Mouse (Mus musculus): ENCODE results near the gene Vegfb.

Gene Vegfb

GRCm38 (mm10) chr19:6970460-6971085 is 16.9 kb downstream of the Vegfb start:
- DNase-seq = no peak

GRCm38 (mm10) chr19:6969665-6970381 is 17.6 kb downstream of the Vegfb start:
- DNase-seq = peak; percentile 88

GRCm38 (mm10) chr19:6969291-6969664 is 18.2 kb downstream of the Vegfb start:
- DNase-seq = no peak

- DNase-seq = peak; percentile 76
Measured at GRCm38 (mm10) chr19:6968491-6969271, 18.8 kb downstream of the Vegfb start.

GRCm38 (mm10) chr19:6956461-6956860 is 31.0 kb downstream of the Vegfb start:
- no peak for DNase-seq

GRCm38 (mm10) chr19:6955424-6955823 is 32.0 kb downstream of the Vegfb start:
- no peak for DNase-seq

GRCm38 (mm10) chr19:6954046-6954445 is 33.4 kb downstream of the Vegfb start:
- DNase-seq = peak; percentile 67

- DNase-seq = peak; percentile 58
Measured at GRCm38 (mm10) chr19:6952712-6953037, 34.8 kb downstream of the Vegfb start.

- peak; percentile 74 for DNase-seq
Measured at GRCm38 (mm10) chr19:6951994-6952711, 35.3 kb downstream of the Vegfb start.

GRCm38 (mm10) chr19:6951381-6951968 is 36.0 kb downstream of the Vegfb start:
- peak; percentile 84 for DNase-seq

GRCm38 (mm10) chr19:6950613-6951153 is 36.8 kb downstream of the Vegfb start:
- peak; percentile 64 for DNase-seq

GRCm38 (mm10) chr19:6949951-6950350 is 37.5 kb downstream of the Vegfb start:
- no peak for DNase-seq

- DNase-seq = no peak
Measured at GRCm38 (mm10) chr19:6949532-6949931, 37.9 kb downstream of the Vegfb start.

- DNase-seq = no peak
Measured at GRCm38 (mm10) chr19:6948186-6948585, 39.3 kb downstream of the Vegfb start.

GRCm38 (mm10) chr19:6947742-6948141 is 39.7 kb downstream of the Vegfb start:
- no peak for DNase-seq

GRCm38 (mm10) chr19:6943709-6944108 is 43.7 kb downstream of the Vegfb start:
- DNase-seq = no peak

GRCm38 (mm10) chr19:6942764-6943163 is 44.7 kb downstream of the Vegfb start:
- DNase-seq = no peak

- DNase-seq = peak; percentile 94
Measured at GRCm38 (mm10) chr19:6942249-6942691, 45.2 kb downstream of the Vegfb start, which contains the start of gene Gpr137. Gene Gpr137 (minus strand): TSS chr19:6942480.

- DNase-seq = peak; percentile 97
Measured at GRCm38 (mm10) chr19:6941372-6942248, 45.8 kb downstream of the Vegfb start, which contains the start of gene Bad. Gene Bad (plus strand): TSS chr19:6941861.

GRCm38 (mm10) chr19:6940396-6941351 is 46.8 kb downstream of the Vegfb start:
- DNase-seq = no peak

All from thymus, postnatal 4 days (tissue).